Mouse (Mus musculus): ENCODE results near the gene Capn5. TPM values are rescaled to one million over a fixed set of nuclear protein-coding genes. Genes with fewer than 3 reads are reported as not detected.

Capn5 gene
- total RNA-seq, 2 experiments from 2014 or later: 4.5 to 7.5 TPM

- ATAC-seq (replicated peaks; ENCODE audit: poor library complexity): 0 out of 2 replicates have a peak, but pooled peaks have one; percentile 13
Observed at GRCm38 (mm10) chr7:98150525-98150924, 27.5 kb downstream of the Capn5 start.

- no peak for ATAC-seq (replicated peaks; ENCODE audit: poor library complexity)
Observed at GRCm38 (mm10) chr7:98149802-98150201, 28.3 kb downstream of the Capn5 start.

GRCm38 (mm10) chr7:98148721-98149407 lies 29.2 kb downstream of the Capn5 start:
- no peak for ATAC-seq (replicated peaks; ENCODE audit: poor library complexity)

GRCm38 (mm10) chr7:98147766-98148165 lies 30.3 kb downstream of the Capn5 start:
- ATAC-seq (replicated peaks; ENCODE audit: poor library complexity): no peak

- ATAC-seq (replicated peaks; ENCODE audit: poor library complexity): no peak
Observed at GRCm38 (mm10) chr7:98146447-98146845, 31.6 kb downstream of the Capn5 start.

GRCm38 (mm10) chr7:98145842-98146446 lies 32.1 kb downstream of the Capn5 start:
- peak; percentile 56 for ATAC-seq (replicated peaks; ENCODE audit: poor library complexity)

- no peak for ATAC-seq (replicated peaks; ENCODE audit: poor library complexity)
Observed at GRCm38 (mm10) chr7:98145402-98145801, 32.7 kb downstream of the Capn5 start, which contains the start of gene Omp. Gene Omp, minus strand, starts transcription at chr7:98145502.

- ATAC-seq (replicated peaks; ENCODE audit: poor library complexity): no peak
Observed at GRCm38 (mm10) chr7:98142648-98143047, 35.4 kb downstream of the Capn5 start.

GRCm38 (mm10) chr7:98142247-98142646 lies 35.8 kb downstream of the Capn5 start:
- ATAC-seq (replicated peaks; ENCODE audit: poor library complexity): no peak

- peak; percentile 34; the same call in 1 of the 2 replicates for ATAC-seq (replicated peaks; ENCODE audit: poor library complexity)
Observed at GRCm38 (mm10) chr7:98141206-98141605, 36.9 kb downstream of the Capn5 start.

GRCm38 (mm10) chr7:98140597-98140996 lies 37.5 kb downstream of the Capn5 start:
- peak; percentile 83 for ATAC-seq (replicated peaks; ENCODE audit: poor library complexity)

GRCm38 (mm10) chr7:98139216-98139615 lies 38.9 kb downstream of the Capn5 start:
- no peak for ATAC-seq (replicated peaks; ENCODE audit: poor library complexity)

GRCm38 (mm10) chr7:98137995-98138394 lies 40.1 kb downstream of the Capn5 start:
- no peak for ATAC-seq (replicated peaks; ENCODE audit: poor library complexity)

- ATAC-seq (replicated peaks; ENCODE audit: poor library complexity): no peak
Observed at GRCm38 (mm10) chr7:98137583-98137982, 40.5 kb downstream of the Capn5 start.

- peak; percentile 48; the same call in 1 of the 2 replicates for ATAC-seq (replicated peaks; ENCODE audit: poor library complexity)
Observed at GRCm38 (mm10) chr7:98131751-98132150, 46.3 kb downstream of the Capn5 start.

- peak; percentile 72 for ATAC-seq (replicated peaks; ENCODE audit: poor library complexity)
Observed at GRCm38 (mm10) chr7:98125473-98125872, 52.6 kb downstream of the Capn5 start.

- no peak for ATAC-seq (replicated peaks; ENCODE audit: poor library complexity)
Observed at GRCm38 (mm10) chr7:98124701-98125100, 53.4 kb downstream of the Capn5 start.

- ATAC-seq (replicated peaks; ENCODE audit: poor library complexity): no peak
Observed at GRCm38 (mm10) chr7:98121673-98122072, 56.4 kb downstream of the Capn5 start.

- ATAC-seq (replicated peaks; ENCODE audit: poor library complexity): no peak
Observed at GRCm38 (mm10) chr7:98121241-98121640, 56.8 kb downstream of the Capn5 start.

GRCm38 (mm10) chr7:98120325-98120724 lies 57.7 kb downstream of the Capn5 start:
- ATAC-seq (replicated peaks; ENCODE audit: poor library complexity): peak; percentile 91

GRCm38 (mm10) chr7:98119961-98120232 lies 58.2 kb downstream of the Capn5 start:
- ATAC-seq (replicated peaks; ENCODE audit: poor library complexity): no peak

GRCm38 (mm10) chr7:98119179-98119960 lies 58.7 kb downstream of the Capn5 start, which contains the start of gene Myo7a:
Gene Myo7a, minus strand, starts transcription at chr7:98119524.
- no peak for ATAC-seq (replicated peaks; ENCODE audit: poor library complexity)
